Mouse (Mus musculus) embryo, embryonic 11.5 days (tissue): ENCODE measurements around the gene Cxcr5.

ENCODE experiments used
- DNase-seq: peaks from one replicate; pipeline ENCODE4 v3.0.0-alpha.2; 2012; ENCODE audit warnings: low read depth, low spot score

Cxcr5 gene

DNA sequence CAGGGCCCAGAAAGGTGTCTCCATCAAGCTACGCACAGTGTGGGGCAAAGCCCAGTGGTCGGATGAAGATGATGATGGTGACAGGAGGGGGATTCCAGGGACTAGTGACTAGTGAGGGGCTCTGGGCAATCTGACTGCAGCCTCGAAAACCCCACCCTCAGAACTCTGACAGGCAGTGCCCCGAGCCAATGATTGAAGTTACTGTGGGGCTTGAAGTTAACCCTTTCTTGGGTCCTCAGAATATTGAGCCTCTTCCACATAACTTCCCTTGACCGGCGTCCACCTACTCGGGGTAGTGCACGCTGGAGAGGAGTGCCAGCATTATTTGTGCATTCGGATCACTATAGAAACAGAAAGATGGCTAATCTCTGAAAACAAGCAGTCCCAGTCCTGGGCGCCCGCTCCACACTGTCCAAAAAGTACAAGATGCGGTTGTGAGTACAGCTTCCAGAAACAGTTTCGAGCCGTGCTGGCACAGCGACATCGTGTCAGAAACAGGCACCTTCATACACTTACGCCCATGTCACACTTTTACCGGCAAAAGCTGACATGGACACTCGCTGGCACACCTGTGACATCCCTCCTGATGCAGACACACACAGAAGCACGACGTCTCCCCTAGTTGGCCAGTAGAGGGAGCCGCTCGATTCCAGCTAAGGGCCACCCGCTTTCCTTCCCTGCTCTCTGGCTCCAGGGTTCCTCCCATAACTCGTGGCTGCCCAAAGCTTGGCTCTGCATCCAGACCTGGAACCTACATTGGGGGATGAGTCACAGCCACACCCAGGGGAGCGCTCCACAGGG, 81.8 kb downstream of the Cxcr5 start:
- DNase-seq, result peak; percentile 75

DNA sequence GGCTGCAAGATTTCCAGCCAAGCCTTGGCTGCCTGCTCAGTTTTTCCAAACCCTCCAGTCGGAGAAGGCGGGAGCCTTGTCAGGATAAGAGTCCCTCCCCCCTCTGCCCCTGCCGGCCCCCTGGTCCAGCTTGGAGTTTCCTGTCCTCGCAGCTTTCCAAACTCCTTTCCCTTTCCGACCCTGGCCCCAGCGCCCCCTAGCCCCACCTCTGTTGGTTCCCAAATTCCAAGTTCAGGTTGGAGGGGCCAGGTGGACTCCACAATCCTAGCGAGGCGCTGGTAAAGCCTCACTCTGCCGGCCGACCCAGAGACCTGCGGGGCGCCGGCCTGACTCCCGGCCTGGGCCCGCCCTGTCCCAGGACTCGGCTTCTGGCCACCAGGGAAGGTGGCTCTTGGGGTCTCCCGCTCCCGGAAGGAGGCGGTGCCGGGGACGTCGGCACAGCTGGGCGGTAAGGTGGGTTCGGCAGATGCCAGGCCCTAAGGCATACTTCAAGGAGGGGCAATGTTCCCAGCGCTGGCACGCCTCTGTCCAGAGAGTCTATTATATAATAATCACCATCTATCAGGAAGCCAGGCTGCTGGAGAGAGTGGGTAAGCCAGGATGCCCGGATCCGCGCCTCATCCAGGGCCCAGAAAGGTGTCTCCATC, 82.6 kb downstream of the Cxcr5 start:
- DNase-seq, result peak; percentile 82

DNA sequence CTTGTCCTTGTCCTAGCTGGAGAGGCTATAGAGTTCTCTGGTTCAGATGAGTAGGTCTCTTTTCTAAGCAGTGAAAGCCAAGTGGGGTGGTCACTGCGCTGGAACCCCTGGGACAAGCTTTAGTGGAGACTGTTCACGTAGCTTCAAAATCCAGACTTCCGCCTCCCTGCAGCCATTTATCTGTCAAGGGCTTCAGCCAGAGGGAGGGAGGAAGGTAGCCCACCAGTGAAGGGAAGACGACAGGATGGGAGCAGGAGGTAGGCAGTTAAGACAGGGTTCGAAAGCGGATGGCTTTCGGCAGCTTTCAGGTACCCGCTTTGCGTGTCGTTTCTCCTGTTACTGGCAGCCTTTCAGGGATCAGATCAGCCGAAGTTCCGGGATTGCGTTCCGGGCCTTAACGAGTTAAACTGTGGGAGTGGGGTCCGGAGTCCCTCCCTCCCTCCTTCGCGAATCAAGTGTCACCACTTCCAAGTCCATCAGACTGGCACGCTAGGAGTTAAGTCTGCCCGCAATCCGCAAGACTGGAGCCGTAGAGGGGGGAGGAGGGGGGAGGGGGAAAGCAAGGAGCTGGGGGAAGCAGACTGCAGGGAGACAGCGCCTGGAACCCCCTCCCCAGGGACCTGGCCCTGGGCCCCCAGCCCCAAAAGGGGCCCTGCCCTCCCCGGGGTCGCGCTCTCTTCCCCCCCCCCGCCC, 83.3 kb downstream of the Cxcr5 start:
- DNase-seq, result peak; percentile 87

DNA sequence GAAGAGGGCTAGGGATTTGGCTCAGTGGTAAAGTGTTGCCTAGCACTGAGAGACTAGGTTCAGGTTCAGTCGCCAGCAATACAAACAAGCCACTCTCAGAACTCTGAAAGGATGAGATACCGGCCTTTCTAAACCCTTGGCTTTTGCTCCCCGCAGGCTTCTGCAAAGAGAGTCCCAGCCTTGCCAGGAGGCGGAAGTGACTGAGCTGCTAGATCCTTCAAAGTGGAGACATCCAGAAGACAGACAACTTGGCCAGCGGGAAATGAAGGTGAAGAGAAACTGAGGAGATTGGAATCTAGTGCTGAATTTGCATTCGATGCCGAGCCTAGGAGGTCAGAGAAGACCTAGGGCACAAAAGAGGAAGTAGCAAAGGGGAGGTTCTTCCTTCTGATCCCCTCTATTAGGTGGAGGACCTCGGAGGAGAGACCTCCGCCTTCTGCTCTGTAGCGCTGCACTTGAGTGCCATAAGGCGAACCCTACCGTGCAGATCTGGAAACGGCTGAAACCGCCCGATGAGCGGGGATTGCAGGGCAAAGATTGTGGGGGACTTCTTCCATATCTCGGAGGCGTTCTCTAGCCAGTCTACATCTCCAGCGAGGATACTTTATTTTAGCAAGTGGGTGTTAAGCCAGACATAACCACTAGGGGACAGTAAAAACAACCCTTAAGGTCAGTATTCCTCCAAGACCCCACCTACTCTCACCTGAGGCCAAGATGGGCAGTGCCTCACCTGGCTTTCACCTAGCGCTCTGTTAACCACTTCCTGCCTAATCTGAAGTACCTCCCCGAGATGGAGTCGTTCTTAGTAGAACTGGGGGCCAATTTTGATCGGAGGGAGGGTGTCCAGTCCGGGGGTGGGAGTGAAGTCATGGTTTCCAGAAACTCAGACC, 84.1 kb downstream of the Cxcr5 start:
- peak; percentile 56 for DNase-seq

DNA sequence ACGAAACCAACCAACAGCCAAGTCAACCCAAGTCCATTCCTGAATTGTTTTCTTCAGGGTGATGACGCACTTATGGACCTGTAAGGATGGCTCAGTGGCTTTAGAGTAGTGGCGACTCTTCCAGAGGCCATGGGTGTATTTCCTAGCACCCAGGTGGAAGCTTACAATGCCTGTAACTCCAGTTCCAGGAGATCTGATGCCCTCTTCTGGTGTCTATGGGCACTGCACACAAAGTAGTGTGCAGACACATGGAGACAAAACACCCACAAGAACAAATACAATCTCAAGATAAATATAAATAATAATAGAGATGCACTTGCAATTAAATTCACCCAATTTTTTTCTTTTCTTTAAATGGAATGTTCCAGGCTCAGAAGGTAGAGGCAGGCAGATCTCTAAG, 85.7 kb downstream of the Cxcr5 start:
- no peak for DNase-seq

DNA sequence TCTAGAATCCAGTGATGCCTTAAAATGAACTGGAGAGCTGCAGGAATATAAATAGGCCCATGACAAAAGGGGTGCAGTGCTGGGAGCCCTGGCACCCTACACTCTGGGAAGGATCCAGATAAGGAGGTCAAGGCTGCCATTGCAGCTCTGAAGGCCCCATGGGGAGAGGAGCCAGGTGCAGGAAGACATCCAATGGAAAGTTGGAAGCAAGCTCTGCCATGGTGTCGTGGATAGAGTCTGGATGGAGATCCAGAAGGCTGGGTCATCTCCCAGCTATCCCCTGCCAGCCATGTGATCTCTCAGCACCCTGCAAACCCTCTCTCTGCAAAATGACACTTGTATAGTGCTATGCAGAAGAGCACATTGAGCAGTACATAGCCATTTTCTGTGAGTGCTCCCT, 87.3 kb downstream of the Cxcr5 start:
- no peak for DNase-seq

DNA sequence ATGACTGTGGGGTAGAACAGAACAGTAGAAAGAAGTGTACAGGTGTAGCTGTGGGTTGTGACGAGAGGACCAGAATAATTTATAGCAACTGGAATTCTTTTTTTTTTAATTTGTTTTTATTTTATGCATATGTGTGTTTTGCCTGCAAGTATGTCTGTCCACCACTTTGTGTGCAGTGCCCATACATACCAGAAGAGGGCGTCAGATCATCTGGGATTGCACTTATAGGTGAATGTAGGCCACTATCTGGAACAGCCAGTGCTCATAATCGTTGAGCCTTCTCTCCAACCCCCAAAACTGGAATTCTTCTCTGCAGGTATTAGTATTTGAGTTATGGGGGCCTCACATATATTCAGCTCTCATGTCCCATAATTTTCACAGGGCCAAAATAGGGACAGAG, 88.5 kb downstream of the Cxcr5 start:
- no peak for DNase-seq

DNA sequence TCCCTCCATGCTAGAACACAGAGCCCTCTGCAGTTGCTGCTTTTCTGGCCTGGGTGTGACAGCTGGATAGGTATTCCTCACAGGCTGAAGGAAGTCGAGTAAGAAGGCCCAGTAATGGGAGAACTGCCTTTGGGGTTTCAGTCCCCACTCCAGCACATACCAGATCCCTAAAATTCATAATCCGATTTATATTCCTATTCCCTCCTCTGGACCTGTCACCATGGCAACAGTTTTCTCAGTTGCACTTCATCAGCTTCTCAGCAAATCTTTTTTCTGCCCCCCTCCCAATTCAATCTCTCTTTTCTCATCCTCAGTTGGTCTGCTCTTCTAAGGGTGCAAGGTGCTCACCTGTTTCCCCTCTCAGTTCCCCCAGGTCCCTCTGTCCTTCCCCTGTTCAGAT, 92.9 kb downstream of the Cxcr5 start:
- DNase-seq, result no peak

DNA sequence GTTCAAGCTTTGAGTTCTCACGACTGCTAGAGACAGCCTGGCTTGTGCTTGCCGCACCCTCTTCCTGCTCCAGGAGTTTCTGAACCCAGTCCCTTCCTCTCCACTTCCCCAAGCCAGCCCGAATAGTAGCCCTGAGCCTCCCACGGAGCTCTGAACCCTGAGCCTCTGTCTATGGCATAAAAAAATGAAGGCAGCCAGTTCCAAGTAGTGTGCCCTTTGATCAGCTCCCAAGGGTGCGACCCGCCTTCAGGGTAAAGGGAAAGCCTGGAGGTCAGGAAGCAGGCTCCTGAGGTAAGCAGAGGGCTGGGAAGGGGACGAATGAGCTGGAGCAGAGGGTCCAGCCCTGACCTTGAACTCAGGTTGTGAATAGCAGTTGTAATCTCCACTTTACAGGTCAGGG, 93.5 kb downstream of the Cxcr5 start:
- DNase-seq, result no peak

DNA sequence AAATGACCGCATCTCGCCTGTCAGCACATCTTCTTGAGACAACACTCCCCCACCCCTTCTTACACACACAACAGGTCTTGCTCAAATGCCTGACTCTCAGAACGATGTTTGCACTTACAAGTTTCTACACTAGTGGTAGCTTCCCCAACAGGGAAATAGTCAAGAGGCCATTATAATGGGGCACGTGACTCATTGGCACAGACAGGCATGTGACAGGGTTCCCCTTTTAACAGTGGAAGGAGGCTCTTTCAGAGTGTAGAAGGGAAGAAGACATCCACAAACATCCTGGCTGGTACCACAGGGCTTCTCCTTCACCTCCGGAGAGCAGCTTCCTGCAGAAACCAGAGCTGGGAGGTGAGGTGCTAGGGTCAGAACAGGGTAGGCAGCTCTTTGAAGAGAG, 99.7 kb downstream of the Cxcr5 start:
- no peak for DNase-seq
